Mouse (Mus musculus) cerebellum, adult 2 months (tissue): ENCODE measurements around the gene Ppp1r12c. TPM values are rescaled to one million over a fixed set of nuclear protein-coding genes. Genes with fewer than 3 reads are reported as not detected.
"Not testable (repeated sequence)": the region's sequence is repeated elsewhere in the genome, so short reads cannot be mapped to it uniquely, and the experiment has no call there.

ENCODE experiments used
- DNase-seq, 2 experiments: peaks; one replicate each; pipeline ENCODE4 v3.0.0; 2021
- H3K27ac ChIP-seq: fragments of 200-500 bp; 2 replicates; pipeline ENCODE4 v1.5.1; 2012; ENCODE audit warnings: low read length, control low read depth, inconsistent platforms; ENCODE audit not compliant: insufficient read depth
- H3K27me3 ChIP-seq: fragments of 200-500 bp; 2 replicates; pipeline ENCODE4 v1.6.1; 2012; ENCODE audit warnings: inconsistent platforms, mild to moderate bottlenecking, low read length, moderate library complexity; ENCODE audit not compliant: control insufficient read depth, insufficient read depth
- H3K4me1 ChIP-seq: fragments of 200-500 bp; 2 replicates; pipeline ENCODE4 v1.6.1; 2011; ENCODE audit warnings: low read length; ENCODE audit not compliant: control insufficient read depth, insufficient read depth
- H3K4me3 ChIP-seq: fragments of 200-500 bp; replicated peaks from 2 replicates; pipeline ENCODE3; 2011; ENCODE audit warnings: mild to moderate bottlenecking, low read depth, low read length, control low read depth; ENCODE audit not compliant: insufficient read depth
- CTCF ChIP-seq: fragments of 200-500 bp; IDR thresholded peaks from 2 replicates; pipeline ENCODE4 v1.5.1; 2011; ENCODE audit warnings: low read depth, mild to moderate bottlenecking, control low read depth, low read length, moderate library complexity, borderline replicate concordance; ENCODE audit not compliant: insufficient read depth
- POLR2A ChIP-seq: fragments of 200-500 bp; IDR thresholded peaks from 2 replicates; pipeline ENCODE4 v1.6.1; 2011; ENCODE audit warnings: low read length, control low read depth, borderline replicate concordance; ENCODE audit not compliant: insufficient read depth
- WGBS: fragments of 180-500 bp; shearing (Covaris S2); methylation state at CpG from one replicate; pipeline ENCODE4 v1.1.7; 2018; 5-methylcytosine and 5-hydroxymethylcytosine counted together
- polyA plus RNA-seq: library from polyadenylated mRNA; depleted of rRNA; stranded (reverse); fragments of >200 nt; gene quantifications from 2 replicates; pipeline ENCODE4 v1.2.3, GENCODE M21; 2012

Ppp1r12c gene
- polyA plus RNA-seq, 1 experiment: 111 TPM

DNA sequence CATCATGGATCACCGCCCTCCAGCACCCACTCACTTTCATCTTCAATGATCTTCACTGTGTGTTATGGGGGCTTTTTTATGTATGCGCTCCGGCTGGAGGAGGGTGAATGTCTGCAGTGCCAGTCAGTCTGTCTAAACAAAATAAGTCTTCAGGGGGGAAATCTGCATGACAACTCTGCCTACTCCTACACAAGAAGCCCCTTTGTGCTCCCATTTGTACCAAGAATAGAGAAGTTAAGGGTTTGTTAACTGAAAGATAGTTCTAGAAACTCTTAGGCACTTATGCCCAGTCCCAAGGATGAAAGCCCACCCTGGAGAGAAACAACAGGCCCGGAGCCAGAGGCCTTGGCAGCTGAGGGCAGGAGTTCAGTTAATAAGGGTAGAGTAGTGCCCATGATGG, 34.9 kb upstream of the Ppp1r12c start:
- Histone ChIP-seq H3K27me3 (peaks cover 3% of the 10 kb centered on the region; the same call in 1 of the 2 replicates), H3K27ac (no peak overlapping the region), H3K4me1 (no peaks in the 10 kb centered on the region), H3K4me3 (no peak overlapping the region)
- DNase-seq: no peak
- 51% methylated on average over 4 of the region's 4 CpGs for WGBS
- TF ChIP-seq CTCF (no peak), POLR2A (no peak)

DNA sequence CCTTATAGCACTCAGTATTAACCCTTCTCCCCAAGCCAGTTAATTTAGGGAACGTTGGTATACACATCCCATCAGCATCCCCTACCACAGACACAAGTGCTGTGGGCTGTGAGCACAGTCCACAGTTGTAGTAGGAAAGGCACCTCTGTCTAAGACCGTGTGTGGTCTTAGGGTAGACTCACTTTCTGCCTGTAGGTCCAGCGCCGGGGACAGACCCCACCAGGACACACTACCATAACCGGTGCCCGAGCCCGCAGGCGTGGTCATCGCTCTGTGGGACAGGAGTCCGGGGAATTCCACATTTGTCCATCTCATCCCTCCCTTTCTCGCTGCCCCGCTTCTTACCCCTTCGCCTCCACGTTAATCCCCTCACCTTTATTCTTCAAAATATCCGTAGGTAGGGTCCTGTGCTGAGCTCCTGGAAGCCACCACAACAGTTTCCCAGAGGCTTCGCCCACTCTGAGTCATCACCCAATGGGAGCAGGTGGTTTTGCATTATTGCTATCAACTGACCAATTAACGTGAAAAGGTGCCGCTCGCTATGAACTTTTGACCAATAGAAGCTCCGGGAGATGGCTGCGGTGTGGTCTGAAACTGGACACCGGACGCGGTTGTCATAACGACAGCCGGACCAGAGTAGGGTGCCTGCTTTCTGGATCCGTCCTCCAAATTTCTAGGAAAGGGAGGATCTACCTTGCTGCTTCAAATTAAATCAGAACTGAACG, 30.7 kb upstream of the Ppp1r12c start, which contains the start of gene Dnaaf3:
Dnaaf3 (minus strand) TSS at position 449 of the 725 bp plus-strand sequence.
- Histone ChIP-seq H3K27ac (no peak within 1 kb of the TSS), H3K4me1 (no peaks in the 10 kb centered on the region), H3K27me3 (peaks cover 3% of the 10 kb centered on the region; the same call in 1 of the 2 replicates), H3K4me3 (no peak within 1 kb of the TSS)
- TF ChIP-seq POLR2A (no peak), CTCF (no peak)
- WGBS: 1% methylated on average over 28 of the region's 28 CpGs
- no peak for DNase-seq

DNA sequence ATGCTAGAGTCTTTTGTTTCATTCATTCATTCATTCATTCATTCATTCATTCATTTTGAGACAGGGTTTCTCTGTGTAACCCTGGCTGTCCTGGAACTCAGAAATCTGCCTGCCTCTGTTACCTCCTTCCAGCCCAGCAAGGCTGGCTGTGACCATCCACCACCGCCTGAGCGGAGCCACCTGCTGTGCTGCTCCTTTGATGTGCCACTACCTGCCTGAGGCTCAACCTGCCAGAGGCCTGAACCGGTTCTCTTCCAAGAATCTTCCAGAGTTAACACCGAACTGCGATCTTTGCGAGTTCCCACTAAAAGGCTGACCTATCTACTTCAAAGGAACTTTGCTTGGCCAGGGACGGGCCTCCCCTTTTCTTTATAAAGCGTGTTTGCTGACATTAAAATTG, 28.7 kb upstream of the Ppp1r12c start:
- DNase-seq, H3K27me3 ChIP-seq, H3K27ac ChIP-seq, H3K4me1 ChIP-seq, H3K4me3 ChIP-seq: not testable (repeated sequence)
- WGBS: 64% methylated on average over 8 of the region's 8 CpGs

DNA sequence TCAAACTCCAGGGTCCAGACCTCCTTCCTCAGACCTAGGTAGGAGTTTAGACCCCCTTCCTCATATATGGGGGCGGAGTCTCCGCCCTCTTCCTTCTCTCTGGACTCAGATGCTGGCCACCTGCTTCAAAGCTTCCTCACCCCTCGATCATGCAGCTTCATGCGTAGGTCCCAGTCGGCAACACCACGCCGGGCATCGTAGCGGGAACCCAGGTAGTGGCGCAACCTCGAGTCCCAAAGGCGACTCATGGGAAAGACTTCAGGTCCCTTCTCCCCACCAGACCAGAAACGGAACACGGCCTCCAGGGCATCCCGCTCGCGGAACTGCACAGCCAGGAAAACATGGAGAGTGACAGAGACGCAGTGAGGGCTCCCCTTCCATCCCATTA, 25.8 kb upstream of the Ppp1r12c start:
- Histone ChIP-seq H3K4me3 (no peak overlapping the region), H3K27me3 (peaks cover 3% of the 10 kb centered on the region; the same call in 1 of the 2 replicates), H3K27ac (no peak overlapping the region), H3K4me1 (no peaks in the 10 kb centered on the region)
- TF ChIP-seq CTCF (no peak), POLR2A (no peak)
- 63% methylated on average over 18 of the region's 18 CpGs for WGBS
- no peak for DNase-seq

DNA sequence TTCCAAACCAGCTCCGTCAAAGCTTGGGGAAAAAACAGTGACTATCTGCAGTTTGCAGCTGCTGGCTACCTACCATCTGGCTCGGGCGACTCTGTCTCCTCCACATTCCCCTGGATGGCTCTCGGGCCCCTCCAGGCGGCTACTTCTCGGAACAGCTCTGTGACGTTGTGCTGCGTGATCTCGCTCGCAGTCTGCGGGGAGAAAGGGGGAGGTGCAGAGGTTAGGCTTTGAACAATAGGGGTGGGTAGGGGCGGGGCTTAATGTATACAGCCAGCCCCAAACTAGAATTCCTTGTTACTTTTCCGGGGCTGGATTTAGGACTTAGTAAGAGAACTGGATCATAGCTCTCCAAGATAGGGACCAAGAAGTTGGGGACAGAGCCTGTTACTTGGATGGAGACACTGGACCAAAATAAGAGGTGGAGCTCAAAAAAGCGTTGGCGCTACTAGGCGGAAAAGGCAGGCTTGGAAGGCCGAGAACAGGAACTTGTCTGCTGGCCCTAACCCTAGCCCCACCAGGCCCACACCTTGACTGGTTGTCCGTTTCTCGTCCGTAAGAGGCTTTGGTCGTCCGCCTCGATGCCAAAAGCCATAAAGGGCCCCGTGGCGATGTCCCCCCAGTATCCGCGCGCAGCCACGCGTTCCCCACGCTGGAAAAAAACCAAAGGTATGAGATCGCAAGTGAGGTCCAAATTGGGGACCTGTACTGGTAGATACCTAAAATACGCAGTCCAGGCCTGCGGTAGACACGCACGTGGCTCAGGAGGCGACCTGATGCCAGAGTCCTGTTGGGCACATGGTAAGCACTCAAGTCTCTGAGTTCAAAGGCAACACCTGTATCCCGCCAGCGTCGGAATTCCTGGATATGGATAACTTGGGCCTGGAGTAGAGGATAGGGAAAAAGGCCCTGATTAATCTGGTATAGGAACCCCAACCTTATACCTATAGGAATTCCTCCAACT, 25.1 kb upstream of the Ppp1r12c start:
- no peak overlapping the region for H3K27ac ChIP-seq
- H3K27me3 ChIP-seq: no peaks in the 10 kb centered on the region
- DNase-seq: peak; percentile 71 to 75
- TF ChIP-seq POLR2A: no peak
- TF ChIP-seq CTCF: peak; percentile 55; the same call in 1 of the 2 replicates
- H3K4me3 ChIP-seq: peak overlapping the region; percentile 39
- WGBS: 23% methylated on average over 40 of the region's 40 CpGs
- no peaks in the 10 kb centered on the region for H3K4me1 ChIP-seq

DNA sequence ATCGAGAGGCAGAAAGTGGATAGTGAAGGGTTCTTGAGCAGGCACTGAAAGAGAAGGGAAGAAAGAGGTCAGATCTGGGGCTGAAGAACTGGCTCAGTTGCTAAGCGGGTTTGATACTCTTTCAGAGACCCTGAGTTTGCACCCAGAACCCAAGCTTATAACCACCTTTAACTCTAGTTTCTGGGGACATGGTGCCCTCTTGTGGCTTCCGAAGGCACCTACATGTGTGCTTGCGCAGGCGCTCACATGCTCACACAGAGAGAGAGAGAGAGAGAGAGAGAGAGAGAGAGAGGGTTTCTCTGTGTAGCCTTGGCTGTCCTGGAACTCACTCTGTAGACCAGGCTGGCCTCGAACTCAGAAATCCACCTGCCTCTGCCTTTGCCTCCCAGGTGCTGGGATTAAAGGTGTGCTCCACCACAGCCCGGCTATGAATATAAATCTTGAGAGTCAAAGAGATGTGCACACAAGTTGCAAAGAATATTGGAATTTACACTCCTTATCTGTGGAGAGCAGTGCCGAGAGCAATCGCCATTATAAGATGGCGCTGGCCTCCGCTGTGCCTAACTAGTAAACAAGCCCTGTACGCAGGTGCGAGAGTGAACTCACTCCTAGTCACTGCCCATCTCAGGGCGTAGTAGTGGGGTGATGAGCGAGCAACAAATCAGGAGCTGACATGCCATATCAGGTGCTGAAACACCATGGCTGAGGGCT, 22.9 kb upstream of the Ppp1r12c start, which contains the start of gene Tnni3:
Tnni3 (minus strand) TSS at position 18 of the 711 bp plus-strand sequence.
- 68% methylated on average over 15 of the region's 15 CpGs for WGBS
- H3K27me3 ChIP-seq: not testable (repeated sequence)
- TF ChIP-seq CTCF: peak; percentile 74

DNA sequence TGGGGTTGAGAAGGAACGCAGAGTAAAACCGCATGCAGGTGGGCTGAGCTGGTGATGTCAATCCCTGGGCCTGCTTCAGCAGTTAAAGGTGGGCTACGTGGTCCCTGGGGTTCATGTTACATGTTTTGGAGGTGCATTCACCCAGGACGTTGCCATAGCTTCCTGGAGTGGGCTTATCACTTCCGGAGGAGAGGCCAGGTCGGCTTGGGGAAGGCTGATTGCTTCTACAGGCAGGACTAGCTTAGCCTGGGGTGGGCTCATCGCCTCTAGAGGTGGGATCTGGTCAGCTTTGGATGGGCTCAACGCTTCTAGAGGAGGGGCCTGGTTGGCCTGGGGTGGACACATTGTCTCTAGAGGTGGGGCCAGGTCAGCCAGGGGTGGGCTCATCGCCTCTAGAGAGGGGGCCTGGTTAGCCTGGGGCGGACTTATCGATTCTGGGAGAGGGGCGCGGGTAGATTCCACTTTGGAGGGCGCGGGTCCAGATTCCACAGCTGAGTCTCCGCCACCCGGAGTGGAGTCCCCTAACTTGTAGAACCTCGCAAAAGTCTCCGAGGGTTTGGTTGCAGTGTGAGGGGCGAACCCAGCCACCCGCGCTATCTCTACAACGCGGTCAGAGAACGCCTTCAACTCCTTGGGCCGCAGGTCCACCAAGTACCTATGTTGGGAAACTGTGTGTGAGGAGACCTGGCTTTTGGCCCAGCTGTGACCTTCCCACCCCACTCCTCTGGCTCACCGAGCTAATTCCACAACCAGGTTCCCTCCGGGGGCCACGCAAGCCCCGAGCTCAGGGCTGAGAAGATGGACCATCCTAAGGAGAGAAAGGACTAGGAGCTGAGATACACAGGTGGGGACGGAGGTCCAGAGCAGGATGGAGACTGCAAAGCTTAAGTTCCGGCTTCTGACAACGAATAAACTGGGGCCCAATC, 22.0 kb upstream of the Ppp1r12c start:
- no peak overlapping the region for H3K27ac ChIP-seq
- no peaks in the 10 kb centered on the region for H3K4me1 ChIP-seq
- no peaks in the 10 kb centered on the region for H3K27me3 ChIP-seq
- WGBS: 90% methylated on average over 33 of the region's 33 CpGs
- no peak for TF ChIP-seq POLR2A
- TF ChIP-seq CTCF: no peak
- DNase-seq: no peak
- H3K4me3 ChIP-seq: no peak overlapping the region

More for the DNA sequence above, 22.9 kb upstream of the Ppp1r12c start, which contains the start of gene Tnni3:
- not testable (repeated sequence) for H3K27ac ChIP-seq, H3K4me1 ChIP-seq, H3K4me3 ChIP-seq
- peak; percentile 38 to 59 for DNase-seq
